Mouse (Mus musculus): Measurements from ENCODE around the gene Rnf8.

GRCm38 (mm10) chr17:29636118-29636517, 21.5 kb downstream of the Rnf8 start:
- peak; percentile 69 for TF ChIP-seq CTCF (IDR thresholded peaks at IDR 0.05)
- no peak for TF ChIP-seq POLR2A (IDR thresholded peaks at IDR 0.05; ENCODE audit: insufficient read depth, low read depth, low read length)
- no peak for TF ChIP-seq EP300 (IDR thresholded peaks at IDR 0.05; ENCODE audit: insufficient read depth, low read depth, low read length)
